9 mouse cellular contexts compared by ENCODE assay signal in the genomic region with DNA sequence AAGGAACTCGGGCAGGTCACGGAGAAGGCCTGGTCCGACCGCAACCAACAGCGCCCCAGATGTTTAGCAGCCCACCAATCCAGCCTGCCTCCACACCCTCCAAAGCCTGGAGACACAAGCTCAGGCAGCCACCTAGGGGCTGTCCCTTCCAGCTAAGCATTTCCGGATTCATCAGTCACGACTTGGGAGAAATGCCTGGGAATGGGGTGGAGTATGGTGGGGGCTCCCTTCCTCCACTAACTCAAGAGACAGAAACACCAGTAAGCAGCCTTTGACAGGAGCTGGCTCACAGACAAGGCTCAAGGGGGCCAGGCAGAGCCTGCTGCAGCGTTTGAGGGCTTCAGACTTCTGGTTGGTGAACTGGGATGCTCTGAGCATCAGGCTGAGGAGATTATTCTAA. TPM values are rescaled to one million over a fixed set of nuclear protein-coding genes. Genes with fewer than 3 reads are reported as not detected.
DNase-seq lines count a peak whose midpoint lies in the region; ATAC-seq lines count a peak whose summit lies in the region.
"Had no signal": no experiment of that assay in that cellular context is flagged by ENCODE, and none has a peak within 500 bp of the region (broad histone marks: within the 10 kb centered on the region; RNA-seq: fewer than 3 reads in every experiment).

No protein-coding gene starts in this region.

- ATAC-seq in heart, embryonic 13.5 days (ENCODE audit: extremely low read depth, insufficient number of reproducible peaks, low FRiP score, low TSS enrichment) = no peak
- ATAC-seq in heart, embryonic 16.5 days (replicated peaks; ENCODE audit: extremely low read depth, insufficient read depth, low FRiP score) = no peak
- no peak for ATAC-seq in liver, embryonic 11.5 days (replicated peaks; ENCODE audit: low FRiP score)
- no peak for ATAC-seq in erythroid progenitor cell, adult 5-6 weeks (replicated peaks; ENCODE audit: low FRiP score, poor library complexity, severe bottlenecking)

- 33% methylated on average over 8 of the region's 8 CpGs for WGBS in heart, embryonic 13.5 days
- WGBS in heart, embryonic 16.5 days = 17% methylated on average over 8 of the region's 8 CpGs
- 40% methylated on average over 8 of the region's 8 CpGs for WGBS in liver, embryonic 11.5 days

- no peak for DNase-seq in heart, postnatal 25 days (ENCODE audit: low spot score)
- DNase-seq in NIH3T3 (ENCODE audit: low read depth) = peak; percentile 45
- DNase-seq in liver, embryonic 11.5 days (ENCODE audit: low spot score) = no peak
- DNase-seq in spleen, postnatal 14 days (ENCODE audit: low spot score in 2 of 2) = no peak
- no peak for DNase-seq in adrenal gland, adult (ENCODE audit: inconsistent age in 2 of 2, low spot score in 1 of 2)

- H3K4me2 ChIP-seq in heart, embryonic 13.5 days = peak overlapping the region; percentile 96
- H3K4me2 ChIP-seq in heart, embryonic 16.5 days (ENCODE audit: low read depth, low read length) = peak overlapping the region; percentile 68
- H3K4me2 ChIP-seq in liver, embryonic 11.5 days = peak overlapping the region; percentile 98

- H3K9me3 ChIP-seq in heart, embryonic 13.5 days = no peaks in the 10 kb centered on the region
- H3K9me3 ChIP-seq in heart, embryonic 16.5 days (replicated peaks; ENCODE audit: control insufficient read depth, low read length) = no peaks in the 10 kb centered on the region
- no peaks in the 10 kb centered on the region for H3K9me3 ChIP-seq in liver, embryonic 11.5 days (ENCODE audit: control insufficient read depth, low read length)

- H3K36me3 ChIP-seq in heart, embryonic 13.5 days = no peaks in the 10 kb centered on the region
- no peaks in the 10 kb centered on the region for H3K36me3 ChIP-seq in heart, embryonic 16.5 days (ENCODE audit: control insufficient read depth, insufficient read depth)
- H3K36me3 ChIP-seq in liver, embryonic 11.5 days (ENCODE audit: control insufficient read depth, insufficient read depth, low read length) = no peaks in the 10 kb centered on the region

- no peaks in the 10 kb centered on the region for H3K27me3 ChIP-seq in heart, embryonic 13.5 days (replicated peaks)
- H3K27me3 ChIP-seq in heart, embryonic 16.5 days (ENCODE audit: control insufficient read depth, insufficient read depth, low read length) = no peaks in the 10 kb centered on the region
- no peaks in the 10 kb centered on the region for H3K27me3 ChIP-seq in liver, embryonic 11.5 days (replicated peaks; ENCODE audit: control insufficient read depth, insufficient read depth, low read length)

- H3K27ac ChIP-seq in heart, embryonic 13.5 days (replicated peaks) = peak overlapping the region; percentile 24; the same call in 1 of the 2 replicates
- H3K27ac ChIP-seq in heart, embryonic 16.5 days (ENCODE audit: low read length) = peak overlapping the region; percentile 56
- no peak overlapping the region for H3K27ac ChIP-seq in liver, embryonic 11.5 days (ENCODE audit: low read depth, low read length)
- H3K27ac ChIP-seq: macrophage had no signal

- peak overlapping the region; percentile 66 for H3K9ac ChIP-seq in heart, embryonic 13.5 days
- H3K9ac ChIP-seq in heart, embryonic 16.5 days (ENCODE audit: low read length) = peak overlapping the region; percentile 47; the same call in 1 of the 2 replicates
- H3K9ac ChIP-seq in liver, embryonic 11.5 days (ENCODE audit: low read depth, low read length) = peak overlapping the region; percentile 36; the same call in 1 of the 2 replicates

- H3K4me1 ChIP-seq in heart, embryonic 13.5 days = peaks cover 32% of the 10 kb centered on the region
- peaks cover 11% of the 10 kb centered on the region for H3K4me1 ChIP-seq in heart, embryonic 16.5 days (ENCODE audit: control insufficient read depth, insufficient read depth, low read length)
- H3K4me1 ChIP-seq in liver, embryonic 11.5 days (replicated peaks; ENCODE audit: control insufficient read depth, insufficient read depth, low read length) = peaks cover 16% of the 10 kb centered on the region

- peak overlapping the region; percentile 16 for H3K4me3 ChIP-seq in heart, embryonic 13.5 days
- peak overlapping the region; percentile 9; the same call in 1 of the 2 replicates for H3K4me3 ChIP-seq in heart, embryonic 16.5 days (ENCODE audit: low read length)
- H3K4me3 ChIP-seq in liver, embryonic 11.5 days (ENCODE audit: low read depth, low read length) = no peak overlapping the region

- intact Hi-C loops in heart, postnatal 25 days (cut with DNase I) = no loop called here

RNA-seq across cellular contexts. Expression of a gene that starts 1.6 kb away (rescaled TPM):
- 8.0 and 8.3 TPM in 2 replicates for polyA plus RNA-seq in heart, embryonic 13.5 days (2015; fragmentation: Nextera tagmentation; extraction: Ambion mirVana)
- 10 to 100 TPM; 48.1 to 48.4 TPM for total RNA-seq in heart, postnatal 25 days (2021)
- 11.7 and 13.7 TPM in 2 replicates for polyA plus RNA-seq in heart, embryonic 16.5 days (2015; fragmentation: Nextera tagmentation; extraction: Ambion mirVana)
- 7.1 and 7.9 TPM in 2 replicates for polyA plus RNA-seq in liver, embryonic 11.5 days (2014; fragmentation: Nextera tagmentation; extraction: Ambion mirVana)
- total RNA-seq in erythroid progenitor cell, adult 5-6 weeks (2015; ENCODE audit: low replicate concordance) = 30.6 and 35.3 TPM in 2 replicates
- total RNA-seq in erythroid progenitor cell, adult 5-6 weeks (2017; ENCODE audit: low replicate concordance) = 16.2 and 24.4 TPM in 2 replicates

RNA-seq across cellular contexts. Expression of a gene that starts 23.5 kb away (rescaled TPM):
- 23.2 and 24.3 TPM in 2 replicates for polyA plus RNA-seq in heart, embryonic 13.5 days (2015; fragmentation: Nextera tagmentation; extraction: Ambion mirVana)
- 10 to 100 TPM; 38.9 to 41.5 TPM for total RNA-seq in heart, postnatal 25 days (2021)
- 25.7 and 28.1 TPM in 2 replicates for polyA plus RNA-seq in heart, embryonic 16.5 days (2015; fragmentation: Nextera tagmentation; extraction: Ambion mirVana)
- polyA plus RNA-seq in liver, embryonic 11.5 days (2014; fragmentation: Nextera tagmentation; extraction: Ambion mirVana) = 33.0 and 40.8 TPM in 2 replicates
- total RNA-seq in erythroid progenitor cell, adult 5-6 weeks (2015; ENCODE audit: low replicate concordance) = 36.8 and 49.0 TPM in 2 replicates
- total RNA-seq in erythroid progenitor cell, adult 5-6 weeks (2017; ENCODE audit: low replicate concordance) = 51.5 and 60.7 TPM in 2 replicates

RNA-seq across cellular contexts. Expression of a gene that starts 23.7 kb away (rescaled TPM):
- polyA plus RNA-seq in heart, embryonic 13.5 days (2015; fragmentation: Nextera tagmentation; extraction: Ambion mirVana) = 20.6 and 20.7 TPM in 2 replicates
- 1 to 10 TPM; 7.6 to 8.0 TPM for total RNA-seq in heart, postnatal 25 days (2021)
- polyA plus RNA-seq in heart, embryonic 16.5 days (2015; fragmentation: Nextera tagmentation; extraction: Ambion mirVana) = 19.6 and 22.1 TPM in 2 replicates
- 34.8 and 35.0 TPM in 2 replicates for polyA plus RNA-seq in liver, embryonic 11.5 days (2014; fragmentation: Nextera tagmentation; extraction: Ambion mirVana)
- total RNA-seq in erythroid progenitor cell, adult 5-6 weeks (2015; ENCODE audit: low replicate concordance) = 15.1 and 26.4 TPM in 2 replicates
- 5.1 TPM in 1 of 2 replicates, not detected in the other for total RNA-seq in erythroid progenitor cell, adult 5-6 weeks (2017; ENCODE audit: low replicate concordance)

RNA-seq across cellular contexts. Expression of a gene that starts 38.4 kb away (rescaled TPM):
- 91.8 and 104 TPM in 2 replicates for polyA plus RNA-seq in heart, embryonic 13.5 days (2015; fragmentation: Nextera tagmentation; extraction: Ambion mirVana)
- 10 to 100 TPM; 93.0 to 98.1 TPM for total RNA-seq in heart, postnatal 25 days (2021)
- 88.9 and 103 TPM in 2 replicates for polyA plus RNA-seq in heart, embryonic 16.5 days (2015; fragmentation: Nextera tagmentation; extraction: Ambion mirVana)
- polyA plus RNA-seq in liver, embryonic 11.5 days (2014; fragmentation: Nextera tagmentation; extraction: Ambion mirVana) = 53.1 and 53.4 TPM in 2 replicates
- 2.9 and 14.1 TPM in 2 replicates for total RNA-seq in erythroid progenitor cell, adult 5-6 weeks (2015; ENCODE audit: low replicate concordance)
- 4.9 and 6.5 TPM in 2 replicates for total RNA-seq in erythroid progenitor cell, adult 5-6 weeks (2017; ENCODE audit: low replicate concordance)
